Mouse (Mus musculus): ENCODE data around the gene Olfr444.

Olfr444 gene

GRCm38 (mm10) chr6:42948767-42949166, at the start of gene Olfr444:
Olfr444 (plus strand) TSS chr6:42949067.
- DNase-seq (ENCODE audit: low spot score) = no peak

DNA sequence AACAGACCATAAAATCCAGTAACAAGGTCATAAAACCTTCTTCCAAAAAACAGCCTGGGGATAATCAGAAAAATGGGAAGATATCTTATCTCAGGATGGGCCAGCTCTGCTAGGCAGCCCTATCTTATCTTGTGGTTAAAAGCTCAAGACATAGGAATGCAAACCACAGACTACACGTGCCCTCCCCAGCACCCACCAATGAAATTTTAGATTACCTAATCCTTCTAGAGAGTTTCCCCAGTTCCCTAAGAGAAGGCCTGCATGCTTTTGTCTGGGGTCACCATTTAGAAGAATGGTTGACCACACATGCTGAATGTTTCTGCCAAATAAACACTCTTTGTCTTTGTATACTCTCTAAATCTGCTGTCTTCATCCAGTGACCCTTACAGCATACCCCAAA, 48.5 kb upstream of the Olfr444 start:
- no peak for DNase-seq (ENCODE audit: low spot score)

DNA sequence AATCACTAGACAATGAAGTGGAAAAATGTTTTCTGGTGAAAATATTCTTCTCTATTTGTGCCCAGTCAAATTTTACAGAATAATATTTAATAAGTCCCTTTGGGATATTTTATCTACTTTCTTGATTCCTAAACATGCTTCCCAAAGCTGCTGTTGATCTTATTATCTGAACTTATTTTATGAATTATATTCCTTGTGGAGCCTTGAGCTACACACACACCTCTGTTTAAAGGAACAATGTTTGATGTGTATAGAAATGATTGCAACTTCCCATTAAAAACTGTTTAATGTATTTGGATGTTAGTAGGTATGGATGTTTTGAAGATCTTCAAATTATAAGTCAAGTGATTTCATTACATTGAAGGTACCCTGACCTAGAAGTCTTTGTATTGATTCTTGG, 40.3 kb upstream of the Olfr444 start, which contains the start of gene Olfr447:
TSS of gene Olfr447 (plus strand) at position 301 of the 400 bp plus-strand sequence.
- no peak for DNase-seq (ENCODE audit: low spot score)

DNA sequence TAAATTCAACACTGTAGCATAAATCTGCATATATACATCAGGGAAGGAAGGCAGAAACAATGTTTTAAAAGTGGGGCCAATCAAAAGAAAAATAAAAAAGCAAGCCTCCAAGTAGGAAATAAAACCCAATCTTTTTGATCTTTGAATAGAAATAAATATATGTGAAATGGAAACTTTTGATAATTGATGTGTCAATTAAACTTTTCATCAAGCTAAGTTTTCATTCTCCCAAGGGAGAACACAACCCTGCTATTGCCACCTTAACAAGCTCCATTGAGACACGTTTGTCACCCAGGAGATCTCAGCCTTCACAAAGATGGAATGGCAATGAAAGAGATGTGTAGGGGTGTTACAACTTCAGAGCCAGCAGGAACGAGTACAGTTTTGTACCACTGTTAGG, 27.8 kb upstream of the Olfr444 start, which contains the start of gene Olfr446:
TSS of gene Olfr446 (plus strand) at position 301 of the 400 bp plus-strand sequence.
- no peak for DNase-seq (ENCODE audit: low spot score)

DNA sequence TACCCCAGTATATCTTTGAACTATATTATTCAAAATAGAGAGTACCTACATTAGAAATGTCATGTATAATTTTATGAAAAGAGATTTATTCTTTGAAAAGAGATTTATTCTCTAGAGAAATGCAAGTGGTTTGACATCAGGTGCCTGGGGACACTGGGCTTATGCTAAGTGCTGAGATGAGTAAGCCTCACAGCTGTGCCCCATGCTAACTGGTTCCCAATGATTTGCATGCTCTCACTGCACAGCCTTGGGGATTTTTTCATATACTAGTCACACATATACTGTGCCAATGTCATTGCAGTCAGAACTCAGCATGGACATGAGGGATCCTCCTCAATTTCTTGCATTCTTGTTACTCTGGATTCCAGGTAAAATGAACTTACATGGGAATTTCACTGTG, 31.5 kb downstream of the Olfr444 start:
- no peak for DNase-seq (ENCODE audit: low spot score)
